Mouse (Mus musculus) hindbrain, postnatal 0 days (tissue): ENCODE measurements around the gene Zcchc12. TPM values are rescaled to one million over a fixed set of nuclear protein-coding genes. Genes with fewer than 3 reads are reported as not detected.

Experiments used
- ATAC-seq: fragments of 200-750 bp; cut with Nextera tagmentation; 2 replicates; pipeline ENCODE4 v1.8.0; 2017; ENCODE audit warnings: mild to moderate bottlenecking, moderate TSS enrichment, moderate library complexity
- DNase-seq: peaks from one replicate; pipeline ENCODE4 v3.0.0-alpha.2; 2015; ENCODE audit warnings: low spot score
- H3K27ac ChIP-seq: fragments of 300-500 bp; sonication (generic); 2 replicates; pipeline ENCODE4 v1.5.1; 2014; ENCODE audit warnings: mild to moderate bottlenecking
- H3K27me3 ChIP-seq: fragments of 300-500 bp; sonication (generic); 2 replicates; pipeline ENCODE4 v1.6.1; 2014; ENCODE audit warnings: low read length, mixed read lengths; ENCODE audit not compliant: insufficient read depth
- H3K36me3 ChIP-seq: fragments of 300-500 bp; sonication (generic); 2 replicates; pipeline ENCODE4 v1.6.1; 2014; ENCODE audit warnings: low read length, mixed read lengths; ENCODE audit not compliant: insufficient read depth
- H3K4me1 ChIP-seq: fragments of 300-500 bp; sonication (generic); 2 replicates; pipeline ENCODE4 v1.6.1; 2014; ENCODE audit warnings: antibody characterized with exemption, low read length, mixed read lengths; ENCODE audit not compliant: insufficient read depth
- H3K4me2 ChIP-seq: fragments of 300-500 bp; sonication (generic); 2 replicates; pipeline ENCODE4 v1.6.1; 2014; ENCODE audit warnings: low read depth, mild to moderate bottlenecking, low read length, moderate library complexity, mixed read lengths
- H3K4me3 ChIP-seq: fragments of 300-500 bp; sonication (generic); 2 replicates; pipeline ENCODE4 v1.5.1; 2014; ENCODE audit warnings: low read length
- H3K9ac ChIP-seq: fragments of 300-500 bp; sonication (generic); replicated peaks from 2 replicates; pipeline ENCODE4 v1.6.1; 2014; ENCODE audit warnings: mild to moderate bottlenecking, low read length, moderate library complexity, mixed read lengths
- H3K9me3 ChIP-seq: fragments of 300-500 bp; sonication (generic); 2 replicates; pipeline ENCODE4 v1.6.1; 2016; ENCODE audit warnings: low read length, mixed read lengths
- CTCF ChIP-seq: IDR thresholded peaks from 2 replicates; pipeline ENCODE4 v1.5.1; 2016; ENCODE audit warnings: antibody characterized with exemption, control low read depth, low read depth
- WGBS: fragments of 180-500 bp; shearing (Covaris S2); extraction: QIAGEN DNeasy Blood & Tissue Kit; methylation state at CpG from one replicate; pipeline ENCODE4 v1.1.7; 2014; 5-methylcytosine and 5-hydroxymethylcytosine counted together
- polyA plus RNA-seq: library from polyadenylated mRNA; unstranded; fragments of >200 nt; fragmentation: Nextera tagmentation; extraction: Ambion mirVana; gene quantifications from 2 replicates; pipeline ENCODE4 v1.2.1, GENCODE M21; 2015
- total RNA-seq: library from RNA; depleted of rRNA; stranded (reverse); fragments of >200 nt; gene quantifications from 2 replicates; pipeline ENCODE4 v1.2.3, GENCODE M21; 2014; rRNA removed

Zcchc12 gene
- total RNA-seq (206 and 223 TPM in 2 replicates), polyA plus RNA-seq (370 and 387 TPM in 2 replicates)

DNA sequence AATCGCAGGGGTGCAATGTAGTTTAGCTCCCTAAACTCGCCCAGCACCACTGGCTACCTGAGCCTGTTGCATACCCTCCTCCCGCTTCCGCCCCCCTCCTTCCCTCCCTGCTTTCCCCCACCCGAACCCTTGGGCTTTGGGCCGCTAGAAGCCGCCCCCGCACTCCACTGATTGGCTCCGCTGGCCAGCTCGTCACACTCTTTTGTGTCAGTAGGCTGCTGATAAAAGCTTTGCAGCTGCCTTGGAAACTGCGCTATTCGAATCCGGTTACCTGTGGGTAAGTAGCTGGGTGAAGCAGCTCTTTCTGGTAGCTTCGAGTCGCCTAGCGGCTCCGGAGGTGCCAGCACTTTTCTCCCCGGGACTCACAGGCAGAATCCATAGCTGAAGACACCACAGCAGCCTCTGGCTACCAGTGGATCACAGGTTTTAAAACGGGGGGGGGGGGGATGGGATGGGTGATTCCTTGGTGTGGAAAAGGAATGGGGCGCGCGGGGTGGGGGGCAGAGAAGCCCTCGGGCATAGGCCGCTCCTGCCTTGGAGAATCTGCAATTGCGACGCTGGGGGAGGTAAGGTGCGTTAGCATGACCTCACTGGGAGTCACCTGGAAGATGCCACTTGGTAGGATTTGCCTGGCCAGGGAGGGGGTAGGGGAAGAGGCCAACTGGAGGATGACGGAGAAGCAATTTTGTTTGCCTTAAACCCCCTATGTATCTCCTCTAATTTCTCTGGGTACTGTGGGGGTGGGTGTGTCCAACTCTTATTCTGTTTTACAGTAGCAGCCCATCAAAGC is at the start of gene Zcchc12:
Gene Zcchc12 (plus strand): TSS at position 169 of the 790 bp plus-strand sequence.
- 29% methylated on average over 28 of the region's 28 CpGs for WGBS
- Histone ChIP-seq H3K4me3 (peak within 1 kb of the TSS; percentile 39), H3K4me2 (peak within 1 kb of the TSS; percentile 52), H3K4me1 (no peaks in the 10 kb centered on the region), H3K9me3 (no peaks in the 10 kb centered on the region), H3K36me3 (no peaks in the 10 kb centered on the region), H3K27me3 (no peaks in the 10 kb centered on the region), H3K27ac (peak within 1 kb of the TSS; percentile 69), H3K9ac (peak within 1 kb of the TSS; percentile 50)
- ATAC-seq (peak; percentile 84), DNase-seq (peak; percentile 79)
- TF ChIP-seq CTCF, result no peak

DNA sequence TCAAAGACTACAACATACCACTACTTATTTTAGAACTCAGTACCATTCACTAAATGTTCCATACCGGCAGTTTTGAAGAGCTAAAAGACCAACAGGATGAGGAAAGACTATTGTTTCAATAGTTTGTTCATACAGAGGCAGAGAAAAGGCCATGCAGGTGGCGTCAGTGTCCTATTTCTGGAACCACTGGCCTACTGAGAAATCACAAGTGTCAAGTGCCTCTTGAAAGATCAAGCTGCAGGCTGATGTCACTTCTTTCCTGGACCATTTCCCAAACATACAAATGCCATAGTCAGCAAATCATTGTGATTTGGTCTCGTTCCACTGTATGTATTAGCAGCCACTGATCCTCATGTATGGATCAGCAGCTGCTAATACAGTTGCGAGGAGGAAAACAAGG is 49.0 kb upstream of the Zcchc12 start:
- H3K4me1 ChIP-seq, result no peaks in the 10 kb centered on the region
- H3K9ac ChIP-seq, result no peak overlapping the region
- no peaks in the 10 kb centered on the region for H3K27me3 ChIP-seq
- no peak overlapping the region for H3K4me2 ChIP-seq
- H3K27ac ChIP-seq, result no peak overlapping the region
- 58% methylated on average over 4 of the region's 4 CpGs for WGBS
- no peak for ATAC-seq
- H3K4me3 ChIP-seq, result no peak overlapping the region
- no peaks in the 10 kb centered on the region for H3K36me3 ChIP-seq
- TF ChIP-seq CTCF, result no peak
- DNase-seq, result no peak
- no peaks in the 10 kb centered on the region for H3K9me3 ChIP-seq

DNA sequence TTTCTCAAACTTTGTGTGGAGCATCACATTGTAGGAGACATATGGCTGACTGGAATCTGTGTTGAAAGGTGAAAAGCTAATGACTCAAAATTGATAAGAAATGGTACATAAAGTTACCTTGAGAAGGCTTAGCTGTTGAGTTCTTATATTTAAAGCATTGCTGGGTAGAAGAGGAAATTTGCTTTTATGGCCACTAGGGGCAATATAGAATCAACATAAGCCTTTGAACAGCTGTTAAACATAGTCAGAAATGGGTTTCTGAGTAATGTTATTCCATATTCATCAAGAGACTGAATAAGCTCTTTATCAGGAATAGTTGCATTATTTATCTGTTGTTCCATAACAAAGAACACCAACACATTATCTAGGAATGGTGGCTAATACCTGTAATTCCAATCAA is 45.6 kb upstream of the Zcchc12 start:
- ATAC-seq (no peak), DNase-seq (no peak)
- no peak overlapping the region for H3K4me3 ChIP-seq
- H3K4me1 ChIP-seq, result no peaks in the 10 kb centered on the region
- peak; percentile 20; the same call in 1 of the 2 replicates for TF ChIP-seq CTCF
- H3K9ac ChIP-seq, result no peak overlapping the region
- H3K27me3 ChIP-seq, result no peaks in the 10 kb centered on the region
- no peak overlapping the region for H3K27ac ChIP-seq
- no peaks in the 10 kb centered on the region for H3K36me3 ChIP-seq
- H3K9me3 ChIP-seq, result no peaks in the 10 kb centered on the region
- H3K4me2 ChIP-seq, result no peak overlapping the region

DNA sequence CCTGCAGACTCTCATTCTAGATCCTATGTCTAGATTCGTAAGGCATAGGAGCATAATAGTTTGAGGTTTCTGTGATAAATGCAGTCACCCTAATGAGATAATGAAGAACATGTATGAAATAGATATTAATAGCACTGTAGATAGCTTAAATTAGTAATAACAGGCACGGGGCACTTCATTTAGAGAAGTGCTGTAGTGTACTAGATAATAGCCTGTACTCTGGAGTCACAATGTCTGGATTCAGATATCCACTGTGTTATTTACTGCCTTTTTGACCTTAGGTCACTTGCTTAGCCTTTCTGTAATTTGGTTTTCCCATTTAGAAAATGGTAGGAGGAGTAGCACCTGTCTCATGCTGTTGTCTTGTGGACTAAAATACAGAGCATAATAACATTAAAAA is 39.0 kb upstream of the Zcchc12 start:
- 80% methylated on average over 2 of the region's 2 CpGs for WGBS
- Histone ChIP-seq H3K4me2 (no peak overlapping the region), H3K4me1 (no peaks in the 10 kb centered on the region), H3K36me3 (no peaks in the 10 kb centered on the region), H3K9ac (no peak overlapping the region), H3K9me3 (no peaks in the 10 kb centered on the region), H3K27me3 (no peaks in the 10 kb centered on the region), H3K4me3 (no peak overlapping the region), H3K27ac (no peak overlapping the region)
- TF ChIP-seq CTCF, result no peak
- ATAC-seq, result no peak
- no peak for DNase-seq

DNA sequence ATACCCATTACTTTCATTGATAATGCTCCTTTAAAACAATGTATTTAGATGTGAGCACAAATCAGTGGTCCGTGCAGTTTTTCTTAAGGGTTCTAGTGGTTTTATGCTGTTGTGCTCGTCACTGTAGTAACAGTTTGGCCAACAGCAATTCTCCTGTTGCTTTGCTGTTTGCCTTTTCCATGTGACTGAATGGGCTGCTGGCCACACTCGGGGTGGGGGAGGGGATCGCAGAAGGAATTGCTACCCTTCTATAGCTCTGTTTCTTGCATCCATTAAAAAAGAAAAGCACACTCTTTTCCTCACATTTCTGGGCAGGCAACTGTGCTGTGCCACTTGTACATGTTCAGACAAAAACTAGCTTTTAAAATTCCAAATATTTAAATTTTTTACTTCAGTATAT is 34.1 kb upstream of the Zcchc12 start:
- Histone ChIP-seq H3K27me3 (no peaks in the 10 kb centered on the region), H3K9ac (no peak overlapping the region), H3K27ac (no peak overlapping the region), H3K36me3 (no peaks in the 10 kb centered on the region), H3K4me3 (no peak overlapping the region), H3K4me1 (no peaks in the 10 kb centered on the region), H3K4me2 (no peak overlapping the region), H3K9me3 (no peaks in the 10 kb centered on the region)
- DNase-seq, result peak; percentile 46
- no peak for ATAC-seq
- no peak for TF ChIP-seq CTCF
- WGBS, result 45% methylated on average over 4 of the region's 4 CpGs

DNA sequence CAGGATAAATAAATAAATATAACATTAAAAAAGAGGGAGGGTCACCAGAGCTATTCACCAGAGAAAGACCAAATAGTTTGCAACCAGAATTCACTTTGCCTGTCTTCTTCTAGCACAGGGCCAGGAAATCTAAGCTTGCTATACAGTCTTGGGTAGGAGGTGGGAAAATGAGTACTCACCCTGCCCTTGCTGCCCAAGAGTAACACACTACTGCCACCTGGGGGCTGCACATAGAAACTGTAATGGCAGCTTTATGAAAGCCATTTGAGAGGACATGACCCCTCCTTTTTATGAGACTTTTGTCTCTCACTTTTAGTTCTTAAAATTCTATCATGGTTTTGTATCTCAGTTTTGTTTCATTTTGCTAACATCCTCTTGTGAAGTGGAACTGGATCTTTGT is 12.1 kb upstream of the Zcchc12 start:
- Histone ChIP-seq H3K9me3 (no peaks in the 10 kb centered on the region), H3K4me2 (no peak overlapping the region), H3K36me3 (no peaks in the 10 kb centered on the region), H3K9ac (no peak overlapping the region), H3K4me1 (no peaks in the 10 kb centered on the region), H3K27me3 (no peaks in the 10 kb centered on the region), H3K27ac (no peak overlapping the region), H3K4me3 (no peak overlapping the region)
- ATAC-seq (0 out of 2 replicates have a peak, but pooled peaks have one; percentile 27), DNase-seq (peak; percentile 56)
- peak; percentile 71 for TF ChIP-seq CTCF

DNA sequence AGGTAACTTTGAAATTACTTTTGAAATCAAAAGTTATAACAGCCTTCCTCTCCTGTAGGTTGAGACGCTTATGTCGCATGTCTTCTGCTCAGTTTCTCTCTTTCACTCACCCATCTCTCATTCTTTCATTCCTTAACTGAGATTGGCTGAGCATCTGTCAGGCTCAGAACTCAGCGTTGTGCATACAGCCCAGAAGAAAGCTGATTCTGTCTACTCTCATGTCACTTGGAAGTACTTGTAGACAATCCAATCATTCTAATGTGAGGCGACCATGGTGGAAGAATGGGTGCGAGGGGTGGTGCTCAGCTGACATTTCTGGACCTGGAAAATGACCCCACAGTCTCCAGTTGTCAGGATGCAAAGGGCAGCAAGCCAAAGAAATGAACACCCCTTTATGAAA is 9.7 kb upstream of the Zcchc12 start:
- no peak overlapping the region for H3K9ac ChIP-seq

More for the DNA sequence above, 9.7 kb upstream of the Zcchc12 start:
- no peaks in the 10 kb centered on the region for H3K4me1 ChIP-seq
- no peak for TF ChIP-seq CTCF
- H3K4me2 ChIP-seq, result no peak overlapping the region
- DNase-seq (no peak), ATAC-seq (no peak)
- no peaks in the 10 kb centered on the region for H3K36me3 ChIP-seq
- no peaks in the 10 kb centered on the region for H3K27me3 ChIP-seq
- WGBS, result 52% methylated on average over 5 of the region's 5 CpGs
- H3K4me3 ChIP-seq, result no peak overlapping the region
- H3K9me3 ChIP-seq, result no peaks in the 10 kb centered on the region
- H3K27ac ChIP-seq, result no peak overlapping the region
